Mouse (Mus musculus): ENCODE results near the gene Usp54.

DNA sequence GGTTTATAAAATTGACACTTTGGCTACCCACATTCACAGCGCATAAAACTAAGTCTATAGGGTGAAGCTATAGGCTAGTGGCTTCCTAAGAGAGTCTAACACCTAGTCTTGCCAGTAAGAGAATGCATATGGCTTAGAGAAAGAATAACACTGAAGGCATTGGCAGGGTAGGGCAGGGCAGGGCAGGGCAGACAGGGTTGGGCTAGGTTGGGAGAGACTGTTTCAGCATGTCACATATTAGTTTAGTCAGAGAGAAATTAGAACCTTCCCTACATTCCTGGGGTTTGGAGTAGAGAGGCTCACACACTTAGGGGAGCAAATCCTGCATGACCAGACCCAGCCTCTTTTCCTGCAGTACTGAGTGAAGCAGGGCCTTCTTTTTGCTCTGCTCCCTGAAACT, 26.6 kb upstream of the Usp54 start:
- no peak for TF ChIP-seq CTCF (IDR thresholded peaks at IDR 0.05; ENCODE audit: low read depth)
- TF ChIP-seq EP300 (IDR thresholded peaks at IDR 0.05; ENCODE audit: low read depth) = no peak
